Mouse (Mus musculus) embryonic facial prominence, embryonic 12.5 days (tissue): ENCODE measurements around the gene Supv3l1. TPM values are rescaled to one million over a fixed set of nuclear protein-coding genes. Genes with fewer than 3 reads are reported as not detected.
"Not testable (repeated sequence)": the region's sequence is repeated elsewhere in the genome, so short reads cannot be mapped to it uniquely, and the experiment has no call there.

Experiments
- ATAC-seq: fragments of 200-750 bp; cut with Nextera tagmentation; 2 replicates; pipeline ENCODE4 v1.8.0; 2017; ENCODE audit not compliant: insufficient number of reproducible peaks, insufficient read depth, low FRiP score, low TSS enrichment
- H3K27ac ChIP-seq: fragments of 300-500 bp; sonication (generic); 2 replicates; pipeline ENCODE4 v1.5.1; 2016; ENCODE audit warnings: mild to moderate bottlenecking
- H3K27me3 ChIP-seq: fragments of 300-500 bp; sonication (generic); 2 replicates; pipeline ENCODE4 v1.6.1; 2016; ENCODE audit warnings: mild to moderate bottlenecking, moderate library complexity
- H3K36me3 ChIP-seq: fragments of 300-500 bp; sonication (generic); 2 replicates; pipeline ENCODE4 v1.6.1; 2016; ENCODE audit warnings: mild to moderate bottlenecking
- H3K4me1 ChIP-seq: fragments of 300-500 bp; sonication (generic); 2 replicates; pipeline ENCODE4 v1.6.1; 2016
- H3K4me2 ChIP-seq: fragments of 300-500 bp; sonication (generic); replicated peaks from 2 replicates; pipeline ENCODE4 v1.6.1; 2016; ENCODE audit warnings: mild to moderate bottlenecking, moderate library complexity
- H3K4me3 ChIP-seq: fragments of 300-500 bp; sonication (generic); 2 replicates; pipeline ENCODE4 v1.5.1; 2016; ENCODE audit warnings: mild to moderate bottlenecking
- H3K9ac ChIP-seq: fragments of 300-500 bp; sonication (generic); 2 replicates; pipeline ENCODE4 v1.6.1; 2016; ENCODE audit warnings: mild to moderate bottlenecking, moderate library complexity
- H3K9me3 ChIP-seq: fragments of 300-500 bp; sonication (generic); 2 replicates; pipeline ENCODE4 v1.6.1; 2016; ENCODE audit warnings: mild to moderate bottlenecking, moderate library complexity
- WGBS: fragments of 180-500 bp; shearing (Covaris S2); methylation state at CpG from one replicate; pipeline ENCODE4 v1.1.7; 2016; 5-methylcytosine and 5-hydroxymethylcytosine counted together
- polyA plus RNA-seq: library from polyadenylated mRNA; unstranded; fragments of >200 nt; fragmentation: Nextera tagmentation; extraction: Ambion mirVana; gene quantifications from 2 replicates; pipeline ENCODE4 v1.2.1, GENCODE M21; 2016

The Supv3l1 gene
- 28.1 and 28.4 TPM in 2 replicates for polyA plus RNA-seq

DNA sequence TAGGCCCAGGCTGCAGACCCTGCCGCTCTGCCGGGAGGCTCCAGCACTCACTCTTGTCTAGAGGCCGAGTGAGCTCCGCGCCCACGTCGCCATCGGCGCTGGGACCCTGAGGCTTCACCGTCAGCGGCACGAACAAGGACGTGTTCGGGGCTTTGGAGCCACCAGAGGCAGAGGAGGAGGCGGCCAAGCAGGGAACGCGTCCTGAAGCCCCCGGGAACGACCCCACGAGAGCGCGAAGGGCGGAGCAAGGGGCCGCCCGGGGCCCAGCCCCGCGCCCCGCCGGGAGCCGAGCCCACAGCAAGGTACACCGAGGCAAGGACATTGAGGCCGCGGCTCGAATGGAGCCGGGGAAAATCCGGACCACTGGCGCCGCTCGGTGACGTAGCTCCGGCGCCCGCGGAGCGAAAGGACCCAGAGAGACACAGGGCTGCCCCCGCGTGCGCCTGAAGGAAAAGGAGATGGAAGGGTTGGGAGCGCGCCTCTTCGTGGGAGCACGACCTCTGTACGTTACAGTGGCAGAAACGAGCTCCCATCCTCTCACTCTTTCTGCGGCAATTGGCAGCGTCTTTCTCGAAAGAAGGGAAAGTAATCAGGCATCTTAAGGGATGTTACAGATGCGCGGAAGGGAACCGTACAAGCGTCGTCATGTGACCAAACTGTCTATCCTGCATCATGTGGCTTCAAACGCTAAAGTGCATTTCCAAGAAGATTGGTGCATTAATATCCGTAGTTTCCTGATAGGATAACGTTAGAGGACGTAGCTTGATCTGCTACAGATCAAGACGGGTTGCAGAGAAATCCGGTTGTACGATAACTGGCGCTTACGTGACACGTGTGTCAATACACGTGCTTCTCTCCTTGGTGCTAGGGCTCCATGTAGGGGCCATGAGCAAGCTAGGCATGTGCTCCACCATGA lies at the start of gene Supv3l1, which contains the start of gene 4930507D05Rik:
Gene Supv3l1, minus strand, starts transcription at position 375 of the 916 bp plus-strand sequence.
Gene 4930507D05Rik, plus strand, starts transcription at position 126 of the 916 bp plus-strand sequence.
- Histone ChIP-seq H3K27ac (peak within 1 kb of the TSS; percentile 76), H3K36me3 (peaks cover 25% of the 10 kb centered on the region), H3K9me3 (no peaks in the 10 kb centered on the region), H3K9ac (peak within 1 kb of the TSS; percentile 93), H3K27me3 (no peaks in the 10 kb centered on the region), H3K4me3 (peak within 1 kb of the TSS; percentile 95), H3K4me1 (peaks cover 12% of the 10 kb centered on the region), H3K4me2 (peak within 1 kb of the TSS; percentile 73)
- under 1% methylated on average over 73 of the region's 73 CpGs for WGBS
- ATAC-seq: peak; percentile 79

DNA sequence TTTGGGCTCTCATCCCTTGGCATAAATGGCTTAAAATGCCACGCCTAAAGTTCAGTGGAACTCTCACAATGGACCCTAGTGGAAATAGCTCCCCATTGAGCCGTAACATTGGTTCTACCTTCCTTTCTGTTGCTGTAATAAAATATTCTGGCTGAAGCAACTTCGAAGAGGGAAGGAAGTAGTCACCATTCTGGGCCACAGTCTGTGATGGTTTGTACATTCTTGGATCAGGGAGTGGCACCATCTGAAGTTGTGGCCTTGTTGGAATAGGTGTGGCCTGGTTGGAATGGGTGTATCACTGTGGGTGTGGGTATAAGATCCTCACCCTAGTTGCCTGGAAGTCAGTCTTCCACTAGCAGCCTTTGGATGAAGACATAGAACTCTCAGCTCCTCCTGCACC lies 42.1 kb upstream of the Supv3l1 start:
- not testable (repeated sequence) for H3K4me1 ChIP-seq, H3K4me3 ChIP-seq, H3K4me2 ChIP-seq, H3K9ac ChIP-seq, H3K36me3 ChIP-seq, H3K27ac ChIP-seq, H3K9me3 ChIP-seq, H3K27me3 ChIP-seq, ATAC-seq
- 84% methylated on average over 3 of the region's 3 CpGs for WGBS

DNA sequence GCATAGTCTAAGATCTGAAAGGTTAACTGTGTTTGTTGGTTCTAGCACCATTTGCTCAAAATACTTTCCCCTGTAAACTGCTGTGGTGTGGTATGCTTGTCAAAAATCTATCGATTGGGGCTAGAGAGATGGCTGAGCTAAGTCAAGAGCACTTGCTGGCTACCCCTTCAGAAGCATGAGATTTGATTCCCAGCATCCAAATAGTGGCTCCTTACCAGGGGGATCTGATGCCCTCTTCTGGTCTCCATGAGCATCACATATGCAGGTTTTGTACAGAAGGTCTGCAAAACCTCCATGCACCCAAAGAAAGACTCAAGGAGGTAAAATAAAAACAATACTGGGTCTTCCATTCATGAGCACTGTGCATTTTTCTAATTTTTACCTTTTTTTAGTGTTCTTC lies 38.7 kb upstream of the Supv3l1 start:
- no peaks in the 10 kb centered on the region for H3K27me3 ChIP-seq
- H3K4me1 ChIP-seq: peaks cover 3% of the 10 kb centered on the region; the same call in 1 of the 2 replicates
- no peaks in the 10 kb centered on the region for H3K36me3 ChIP-seq
- no peaks in the 10 kb centered on the region for H3K9me3 ChIP-seq
- WGBS: 24% methylated on average over 1 of the region's 1 CpGs
- H3K4me2 ChIP-seq: no peak overlapping the region
- H3K4me3 ChIP-seq: no peak overlapping the region
- H3K27ac ChIP-seq: no peak overlapping the region
- ATAC-seq: no peak
- no peak overlapping the region for H3K9ac ChIP-seq

DNA sequence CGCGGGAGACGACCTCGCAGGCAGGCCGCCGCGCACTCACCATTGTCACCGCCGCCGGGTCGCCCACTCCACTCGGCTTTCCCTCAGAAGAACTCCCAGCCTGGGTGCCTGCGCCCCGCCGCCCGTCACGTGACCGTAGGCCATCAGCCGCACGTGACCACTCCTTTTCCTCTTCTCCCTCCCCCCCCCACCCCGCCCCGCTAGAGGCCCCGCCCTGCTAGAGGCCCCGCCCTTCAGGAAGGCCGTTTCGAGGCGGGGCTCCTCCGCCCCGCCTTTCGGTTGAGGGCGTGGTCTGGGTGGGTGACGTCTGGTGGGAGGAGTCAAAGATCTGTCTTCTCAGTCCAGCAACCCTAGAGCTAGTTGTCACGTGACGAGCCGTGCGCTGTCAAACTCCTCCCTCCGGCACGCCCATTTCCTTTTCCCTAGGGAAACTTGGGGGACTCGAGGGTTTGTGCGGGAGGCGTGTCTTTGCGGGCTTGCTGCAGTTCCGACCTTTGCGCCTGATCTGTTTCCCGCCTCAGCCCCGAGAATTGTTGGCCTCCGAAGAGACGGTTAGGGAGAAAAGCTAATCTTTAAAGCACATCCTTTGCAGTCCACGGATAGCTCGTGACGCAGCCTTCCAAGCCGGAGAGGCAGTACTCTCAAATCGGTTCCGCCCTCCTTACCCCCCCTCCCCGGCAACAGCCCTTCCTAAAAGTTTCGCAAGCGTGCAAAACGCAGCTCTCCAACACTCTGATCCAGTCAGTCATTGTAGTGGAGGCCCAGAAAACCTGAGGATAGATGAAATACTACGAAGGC lies 37.3 kb upstream of the Supv3l1 start, which contains the start of gene Vps26a:
Gene Vps26a, minus strand, starts transcription at position 188 of the 798 bp plus-strand sequence.
- Histone ChIP-seq H3K27ac (peak within 1 kb of the TSS; percentile 84), H3K9me3 (no peaks in the 10 kb centered on the region), H3K4me2 (peak within 1 kb of the TSS; percentile 58), H3K4me1 (peaks cover 3% of the 10 kb centered on the region; the same call in 1 of the 2 replicates), H3K4me3 (peak within 1 kb of the TSS; percentile 94), H3K36me3 (no peaks in the 10 kb centered on the region), H3K27me3 (no peaks in the 10 kb centered on the region), H3K9ac (peak within 1 kb of the TSS; percentile 80)
- ATAC-seq: peak; percentile 76
- under 1% methylated on average over 53 of the region's 59 CpGs for WGBS

DNA sequence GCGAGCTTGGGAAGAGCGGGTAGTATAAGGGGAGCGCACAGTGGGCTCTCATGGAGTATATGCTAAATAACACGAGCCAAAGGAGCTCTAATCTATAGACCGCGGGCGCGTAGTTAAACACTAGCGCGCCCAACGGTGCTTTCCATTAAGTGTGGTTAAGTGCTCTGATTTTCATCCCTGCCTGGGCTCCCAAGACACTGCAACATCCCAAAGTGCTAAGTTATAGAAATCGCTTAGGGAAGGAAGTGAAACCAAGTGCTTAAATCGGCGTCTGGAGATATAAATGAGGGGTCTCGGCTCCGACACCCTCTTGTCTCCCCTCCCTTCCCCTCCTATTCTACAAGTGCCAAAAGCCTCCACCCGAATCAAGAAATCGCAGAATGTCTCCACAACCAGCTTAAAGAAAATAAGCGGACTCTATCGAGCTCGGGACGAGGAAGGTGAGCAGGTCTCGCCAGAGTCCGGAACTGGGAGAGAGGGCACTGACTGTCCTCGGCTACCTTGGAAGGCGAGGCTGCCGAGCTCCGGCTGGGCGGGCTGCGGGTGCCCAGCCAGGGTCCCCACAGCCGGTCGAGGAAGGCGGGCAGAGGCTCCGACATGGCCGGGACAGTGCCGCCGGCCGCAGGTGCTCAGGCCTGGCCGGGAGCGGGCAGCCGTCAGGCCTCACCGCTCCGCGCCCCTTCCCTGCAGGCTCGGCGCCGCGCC lies 36.5 kb upstream of the Supv3l1 start:
- no peaks in the 10 kb centered on the region for H3K36me3 ChIP-seq
- peak overlapping the region; percentile 69 for H3K27ac ChIP-seq
- peak; percentile 74 for ATAC-seq
- WGBS: 1% methylated on average over 45 of the region's 48 CpGs
- H3K9me3 ChIP-seq: no peaks in the 10 kb centered on the region
- H3K9ac ChIP-seq: peak overlapping the region; percentile 80
- H3K4me1 ChIP-seq: peaks cover 3% of the 10 kb centered on the region; the same call in 1 of the 2 replicates
- peak overlapping the region; percentile 58 for H3K4me2 ChIP-seq
- peak overlapping the region; percentile 94 for H3K4me3 ChIP-seq
- H3K27me3 ChIP-seq: no peaks in the 10 kb centered on the region

DNA sequence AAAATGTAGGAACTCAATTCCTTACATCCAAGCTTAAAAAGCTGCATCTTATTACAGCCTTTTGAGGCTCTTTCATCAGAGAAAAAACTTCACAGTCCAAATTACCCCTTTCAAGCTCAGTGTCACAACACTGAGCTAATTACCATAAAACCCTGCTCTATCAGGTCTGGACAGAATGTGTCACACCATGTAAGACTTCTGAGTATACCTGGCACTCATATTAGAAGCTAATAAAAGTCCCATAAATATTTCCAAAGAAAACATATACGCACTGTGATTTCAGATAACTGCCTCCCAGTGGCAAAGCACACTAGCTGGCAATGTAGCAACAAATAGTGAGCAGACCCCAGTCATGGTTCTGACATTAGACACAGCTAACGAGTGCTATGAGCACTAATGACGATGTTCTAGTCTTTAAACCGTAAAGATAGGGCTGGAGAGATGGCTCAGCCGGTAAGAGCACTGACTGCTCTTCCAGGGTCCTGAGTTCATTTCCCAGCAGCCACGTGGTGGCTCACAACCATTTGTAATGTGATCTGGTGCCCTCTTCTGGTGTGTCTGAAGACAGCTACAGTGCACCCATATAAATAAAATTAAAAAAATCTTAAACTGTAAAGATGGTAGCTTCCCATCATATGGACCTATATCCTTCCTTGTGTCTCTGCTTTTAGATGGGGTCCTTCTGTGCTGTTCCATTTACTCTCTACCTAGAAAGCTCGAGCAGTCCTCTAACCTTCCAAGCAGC lies 31.7 kb upstream of the Supv3l1 start:
- no peak overlapping the region for H3K4me3 ChIP-seq
- no peak for ATAC-seq
- H3K9ac ChIP-seq: no peak overlapping the region
- H3K4me2 ChIP-seq: no peak overlapping the region
- WGBS: 72% methylated on average over 7 of the region's 7 CpGs
- H3K4me1 ChIP-seq: peaks cover 3% of the 10 kb centered on the region; the same call in 1 of the 2 replicates
- no peaks in the 10 kb centered on the region for H3K36me3 ChIP-seq
- H3K9me3 ChIP-seq: no peaks in the 10 kb centered on the region
- no peak overlapping the region for H3K27ac ChIP-seq
- no peaks in the 10 kb centered on the region for H3K27me3 ChIP-seq

DNA sequence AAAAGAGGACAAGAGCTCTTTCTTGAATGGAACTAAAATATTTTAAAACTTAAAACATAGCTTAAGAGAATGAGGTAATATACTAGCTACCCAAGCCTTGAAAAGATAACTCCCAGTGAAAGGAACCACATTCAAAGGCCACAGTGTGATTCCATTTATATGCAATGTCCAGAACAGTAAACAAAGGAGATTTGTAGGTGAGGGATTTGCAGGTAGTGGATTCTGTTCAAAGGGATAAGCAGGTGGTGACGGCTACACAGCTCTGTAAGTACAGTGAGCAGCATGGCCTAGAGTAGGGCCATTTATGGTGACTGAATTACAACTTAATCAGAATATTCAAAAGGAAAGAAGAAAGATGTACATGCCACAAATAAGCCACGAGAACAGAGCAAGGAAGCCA lies 27.4 kb upstream of the Supv3l1 start:
- 83% methylated on average over 2 of the region's 2 CpGs for WGBS
- Histone ChIP-seq H3K4me3 (no peak overlapping the region), H3K9ac (no peak overlapping the region), H3K36me3 (no peaks in the 10 kb centered on the region), H3K4me2 (no peak overlapping the region), H3K27me3 (no peaks in the 10 kb centered on the region), H3K27ac (no peak overlapping the region), H3K9me3 (no peaks in the 10 kb centered on the region), H3K4me1 (no peaks in the 10 kb centered on the region)
- ATAC-seq: no peak

DNA sequence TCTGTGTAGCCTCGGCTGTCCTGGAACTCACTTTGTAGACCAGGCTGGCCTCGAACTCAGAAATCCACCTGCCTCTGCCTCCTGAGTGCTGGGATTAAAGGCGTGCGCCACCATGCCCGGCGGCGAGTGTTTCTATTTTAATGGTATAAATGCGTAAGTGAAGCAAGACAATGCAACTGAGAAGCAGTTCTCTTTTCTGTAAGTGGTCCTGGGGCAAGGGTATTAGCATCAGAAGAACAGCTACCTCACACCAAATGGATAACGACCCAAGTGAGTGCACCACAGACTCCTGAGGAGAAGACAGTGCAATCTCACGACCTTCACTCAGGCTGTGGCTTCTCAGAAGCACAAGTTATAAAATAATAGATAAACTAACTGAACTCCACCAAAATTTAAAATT lies 25.4 kb upstream of the Supv3l1 start:
- ATAC-seq: no peak
- Histone ChIP-seq H3K9me3 (no peaks in the 10 kb centered on the region), H3K36me3 (no peaks in the 10 kb centered on the region), H3K27ac (no peak overlapping the region), H3K9ac (no peak overlapping the region), H3K4me1 (no peaks in the 10 kb centered on the region), H3K4me3 (no peak overlapping the region), H3K4me2 (no peak overlapping the region), H3K27me3 (no peaks in the 10 kb centered on the region)
- 94% methylated on average over 10 of the region's 10 CpGs for WGBS

DNA sequence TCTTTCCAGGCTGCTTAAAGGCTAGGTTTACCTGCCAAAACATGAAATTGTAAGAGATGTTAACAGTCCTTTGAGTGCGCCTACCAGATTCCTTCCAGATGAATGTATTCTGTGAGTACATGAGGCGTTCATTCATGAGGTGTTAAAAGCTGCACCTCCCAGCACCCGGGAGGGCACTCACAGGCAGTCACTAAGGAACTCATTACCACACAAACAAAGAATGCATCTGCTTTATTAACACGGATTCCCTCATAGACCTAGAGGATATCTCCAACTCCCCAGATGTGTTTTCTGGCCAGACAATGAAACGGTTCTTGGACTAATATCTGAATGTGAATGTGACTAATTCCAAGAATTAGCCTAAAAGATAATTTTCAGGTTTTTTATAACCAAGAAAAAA lies 21.6 kb upstream of the Supv3l1 start:
- Histone ChIP-seq H3K4me2 (no peak overlapping the region), H3K36me3 (peaks cover 9% of the 10 kb centered on the region; the same call in 1 of the 2 replicates), H3K9me3 (no peaks in the 10 kb centered on the region), H3K9ac (no peak overlapping the region), H3K4me1 (no peaks in the 10 kb centered on the region), H3K4me3 (no peak overlapping the region), H3K27me3 (no peaks in the 10 kb centered on the region), H3K27ac (no peak overlapping the region)
- WGBS: 80% methylated on average over 5 of the region's 5 CpGs
- no peak for ATAC-seq

DNA sequence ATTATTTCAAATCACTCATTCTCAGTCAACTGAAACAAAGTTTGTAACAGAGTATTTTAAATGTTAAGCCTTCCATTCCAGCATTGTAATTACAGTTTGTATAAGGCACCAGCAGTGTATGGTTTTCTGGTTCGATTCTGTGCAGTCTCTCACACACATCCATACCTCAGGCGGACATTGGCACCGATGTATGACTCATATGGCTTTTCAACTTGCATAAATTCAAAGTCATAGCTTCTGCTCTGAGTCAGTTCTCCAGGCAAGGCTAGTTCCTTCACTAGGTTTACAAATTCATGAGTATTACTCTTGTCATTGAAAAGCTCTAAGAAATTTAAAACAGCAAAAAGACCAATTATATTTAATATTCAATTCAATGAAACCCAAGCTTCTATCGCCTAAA lies 20.2 kb upstream of the Supv3l1 start:
- H3K9me3 ChIP-seq: no peaks in the 10 kb centered on the region
- ATAC-seq: no peak
- WGBS: 91% methylated on average over 4 of the region's 4 CpGs

More for the DNA sequence above, 20.2 kb upstream of the Supv3l1 start:
- H3K4me1 ChIP-seq: no peaks in the 10 kb centered on the region
- no peak overlapping the region for H3K9ac ChIP-seq
- no peak overlapping the region for H3K4me2 ChIP-seq
- H3K27me3 ChIP-seq: no peaks in the 10 kb centered on the region
- peaks cover 9% of the 10 kb centered on the region; the same call in 1 of the 2 replicates for H3K36me3 ChIP-seq
- no peak overlapping the region for H3K4me3 ChIP-seq
- no peak overlapping the region for H3K27ac ChIP-seq
